Mouse (Mus musculus) testis, adult 2 months (tissue): Measurements from ENCODE around the gene Myo1g. TPM values are rescaled to one million over a fixed set of nuclear protein-coding genes. Genes with fewer than 3 reads are reported as not detected.

ENCODE experiments used
- H3K27ac ChIP-seq: fragments of 200-500 bp; 2 replicates; pipeline ENCODE4 v1.5.1; 2012; ENCODE audit warnings: low read depth, low read length; ENCODE audit not compliant: control insufficient read depth, insufficient read depth
- H3K27me3 ChIP-seq: fragments of 200-500 bp; 2 replicates; pipeline ENCODE4 v1.6.1; 2012; ENCODE audit warnings: mild to moderate bottlenecking, low read length, moderate library complexity; ENCODE audit not compliant: control insufficient read depth, insufficient read depth
- H3K36me3 ChIP-seq: fragments of 200-500 bp; 2 replicates; pipeline ENCODE4 v1.6.1; 2012; ENCODE audit warnings: mild to moderate bottlenecking, low read length; ENCODE audit not compliant: control insufficient read depth, insufficient read depth
- H3K4me1 ChIP-seq: fragments of 200-500 bp; 2 replicates; pipeline ENCODE4 v1.6.1; 2012; ENCODE audit warnings: low read length; ENCODE audit not compliant: control insufficient read depth, insufficient read depth
- H3K4me3 ChIP-seq: fragments of 200-500 bp; 2 replicates; pipeline ENCODE4 v1.5.1; 2012; ENCODE audit warnings: low read depth, mild to moderate bottlenecking, low read length, moderate library complexity, mixed read lengths; ENCODE audit not compliant: control insufficient read depth
- CTCF ChIP-seq: fragments of 200-500 bp; IDR thresholded peaks from 2 replicates; pipeline ENCODE4 v1.5.1; 2012; ENCODE audit warnings: low read depth, mild to moderate bottlenecking, inconsistent platforms, low read length, moderate library complexity; ENCODE audit not compliant: control insufficient read depth, insufficient read depth, insufficient replicate concordance
- POLR2A ChIP-seq: fragments of 200-500 bp; IDR thresholded peaks from 2 replicates; pipeline ENCODE4 v1.6.1; 2012; ENCODE audit warnings: low read depth, mild to moderate bottlenecking, inconsistent platforms, low read length, moderate library complexity; ENCODE audit not compliant: control insufficient read depth
- polyA plus RNA-seq: library from polyadenylated mRNA; depleted of rRNA; stranded (reverse); fragments of >200 nt; gene quantifications from 2 replicates; pipeline ENCODE4 v1.2.3, GENCODE M21; 2012

Gene Myo1g
- polyA plus RNA-seq, 1 experiment, result 0.31 TPM

DNA sequence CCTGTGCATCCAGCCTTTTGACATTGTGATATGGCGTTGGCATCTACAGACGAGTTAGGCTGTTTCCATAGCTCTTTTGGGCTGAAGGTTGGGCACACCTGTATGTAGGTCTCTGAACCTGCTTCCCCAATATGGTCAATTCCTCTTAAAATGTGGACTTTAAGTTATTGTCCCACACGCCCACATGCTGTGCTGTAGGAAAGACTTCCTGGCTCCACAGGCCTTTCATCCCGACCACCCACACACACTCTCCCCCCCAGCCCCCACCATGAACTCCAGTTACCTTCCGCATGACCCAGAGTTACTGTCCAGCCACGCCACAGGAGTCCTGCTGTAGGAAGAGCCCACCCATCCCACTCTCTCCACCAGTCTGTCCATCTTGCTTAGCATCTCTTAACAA lies 33.8 kb downstream of the Myo1g start:
- no peak for TF ChIP-seq CTCF
- TF ChIP-seq POLR2A, result no peak
- no peak overlapping the region for H3K27ac ChIP-seq
- no peaks in the 10 kb centered on the region for H3K36me3 ChIP-seq

DNA sequence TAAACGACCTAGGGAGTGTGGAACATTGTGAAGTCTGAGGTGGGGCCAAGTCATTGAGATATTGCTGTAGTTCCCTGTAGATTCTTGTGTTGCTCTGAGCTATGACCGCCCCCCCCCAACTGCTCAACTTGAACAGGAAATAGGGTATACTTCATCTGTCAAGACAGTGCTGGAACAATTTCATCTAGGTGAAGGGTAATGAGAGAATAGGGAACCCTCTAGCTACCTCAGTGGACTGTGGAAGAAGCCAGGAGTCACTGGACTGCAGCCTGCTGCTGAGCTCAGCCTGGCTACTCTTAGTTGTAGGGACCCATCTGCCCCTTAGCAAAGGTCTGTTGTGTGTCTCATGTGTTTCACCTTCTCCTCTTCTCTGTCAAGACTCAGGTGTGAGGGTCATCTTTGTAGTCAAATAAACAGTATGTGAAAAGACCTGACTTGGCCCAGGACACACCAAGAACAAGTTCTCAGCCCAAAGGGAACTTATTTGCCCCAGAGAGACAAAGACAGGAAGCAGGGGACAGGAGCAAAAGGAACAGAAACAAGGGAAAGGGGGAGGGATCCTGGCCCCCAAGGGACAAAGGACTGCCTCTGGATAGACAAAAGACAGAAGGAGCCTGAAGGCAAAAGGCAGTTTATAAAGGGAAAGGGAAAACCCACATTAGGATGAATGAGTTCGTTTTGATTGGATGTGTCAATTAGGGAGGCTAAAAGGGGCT lies 36.4 kb downstream of the Myo1g start:
- Histone ChIP-seq H3K27me3 (no peaks in the 10 kb centered on the region), H3K36me3 (no peaks in the 10 kb centered on the region), H3K27ac (no peak overlapping the region), H3K4me3 (no peak overlapping the region), H3K4me1 (peaks cover 3% of the 10 kb centered on the region; the same call in 1 of the 2 replicates)
- TF ChIP-seq POLR2A (no peak), CTCF (no peak)

More for the DNA sequence above, 33.8 kb downstream of the Myo1g start:
- peaks cover 3% of the 10 kb centered on the region; the same call in 1 of the 2 replicates for H3K4me1 ChIP-seq
- H3K4me3 ChIP-seq, result no peak overlapping the region
- no peaks in the 10 kb centered on the region for H3K27me3 ChIP-seq

DNA sequence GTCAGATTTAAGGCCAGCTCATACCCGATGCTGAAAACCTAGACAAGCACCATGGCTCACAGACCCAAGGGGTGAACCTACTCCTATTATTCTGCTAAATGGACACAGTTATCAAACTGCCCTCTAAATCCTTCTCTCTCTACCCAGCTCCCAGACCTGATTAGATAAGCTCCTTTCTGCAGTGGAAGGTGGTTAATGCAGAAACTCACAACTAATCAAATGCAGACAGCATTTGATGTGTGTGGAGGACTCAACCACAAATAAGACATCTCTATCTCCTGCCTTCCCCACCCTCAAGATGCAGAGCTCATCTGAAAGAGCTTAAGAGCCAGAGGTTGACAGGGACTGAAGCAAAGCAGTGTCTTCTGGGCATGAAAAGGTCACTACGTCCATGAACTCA lies 37.7 kb downstream of the Myo1g start:
- TF ChIP-seq POLR2A, result no peak
- TF ChIP-seq CTCF, result no peak
- Histone ChIP-seq H3K27ac (no peak overlapping the region), H3K4me3 (no peak overlapping the region), H3K4me1 (peaks cover 3% of the 10 kb centered on the region; the same call in 1 of the 2 replicates), H3K36me3 (no peaks in the 10 kb centered on the region), H3K27me3 (no peaks in the 10 kb centered on the region)

DNA sequence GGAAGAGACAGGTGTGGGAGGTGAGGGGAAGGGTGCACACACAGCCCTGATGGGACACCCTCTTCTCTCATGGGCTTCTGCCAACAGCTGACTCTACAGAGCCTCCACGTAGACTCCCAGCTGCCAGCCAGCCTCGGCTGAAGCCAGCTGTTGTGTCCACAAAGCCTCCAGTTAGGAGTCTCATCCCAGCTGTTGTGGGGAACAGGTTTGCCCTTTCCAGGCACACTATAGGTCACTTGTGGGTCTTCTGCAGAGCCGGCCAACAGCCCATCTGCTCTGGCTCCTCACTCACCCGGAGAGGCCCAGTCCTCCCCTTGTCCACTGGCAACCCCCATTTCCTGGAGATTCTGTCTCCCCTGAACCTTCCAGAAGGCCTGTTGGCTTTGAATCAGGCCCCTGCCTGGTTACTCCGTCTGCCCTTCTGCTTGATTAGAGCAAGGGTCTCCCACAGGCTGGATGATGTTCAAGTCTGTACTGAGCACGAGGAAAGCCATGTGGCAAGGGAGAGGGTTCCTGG lies 39.0 kb downstream of the Myo1g start:
- Histone ChIP-seq H3K27ac (no peak overlapping the region), H3K4me3 (no peak overlapping the region), H3K36me3 (no peaks in the 10 kb centered on the region), H3K4me1 (peaks cover 3% of the 10 kb centered on the region; the same call in 1 of the 2 replicates), H3K27me3 (no peaks in the 10 kb centered on the region)
- no peak for TF ChIP-seq CTCF
- no peak for TF ChIP-seq POLR2A

DNA sequence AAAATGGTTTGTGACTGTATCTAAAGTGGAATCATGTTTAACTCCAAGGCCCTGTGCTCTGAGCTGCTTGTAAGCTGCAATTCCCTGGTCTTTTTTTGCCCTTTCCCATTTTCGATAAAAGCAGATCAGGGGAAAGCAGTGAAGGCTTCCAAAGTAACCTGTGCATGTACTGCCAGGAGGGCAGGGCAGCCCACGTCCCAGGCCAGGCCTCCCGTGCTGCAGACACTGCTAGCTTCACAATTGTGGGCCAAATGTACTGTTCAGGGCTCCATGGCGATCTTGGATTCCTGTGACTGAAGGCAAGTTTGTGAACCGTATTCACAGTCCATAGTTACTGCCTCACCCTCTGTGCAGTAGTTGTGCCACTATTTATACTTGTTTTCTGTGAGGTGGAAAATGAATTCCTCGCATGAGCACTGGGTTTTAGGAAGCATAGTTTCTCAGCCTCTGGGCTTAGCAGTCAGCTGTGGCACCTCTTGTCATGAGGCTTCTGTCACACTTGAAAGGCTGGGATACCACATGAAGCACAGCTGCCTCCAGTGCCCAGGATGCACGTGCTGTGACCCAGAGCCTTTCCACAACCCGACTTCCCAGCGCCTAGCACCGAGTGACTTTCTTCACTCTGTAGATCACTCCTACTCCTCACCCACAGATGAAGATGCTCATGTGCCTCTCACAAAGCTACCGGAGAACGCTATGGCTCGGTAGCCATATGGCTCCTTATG lies 39.9 kb downstream of the Myo1g start:
- Histone ChIP-seq H3K36me3 (no peaks in the 10 kb centered on the region), H3K27ac (no peak overlapping the region), H3K4me1 (peaks cover 3% of the 10 kb centered on the region; the same call in 1 of the 2 replicates), H3K4me3 (no peak overlapping the region), H3K27me3 (no peaks in the 10 kb centered on the region)
- no peak for TF ChIP-seq POLR2A

DNA sequence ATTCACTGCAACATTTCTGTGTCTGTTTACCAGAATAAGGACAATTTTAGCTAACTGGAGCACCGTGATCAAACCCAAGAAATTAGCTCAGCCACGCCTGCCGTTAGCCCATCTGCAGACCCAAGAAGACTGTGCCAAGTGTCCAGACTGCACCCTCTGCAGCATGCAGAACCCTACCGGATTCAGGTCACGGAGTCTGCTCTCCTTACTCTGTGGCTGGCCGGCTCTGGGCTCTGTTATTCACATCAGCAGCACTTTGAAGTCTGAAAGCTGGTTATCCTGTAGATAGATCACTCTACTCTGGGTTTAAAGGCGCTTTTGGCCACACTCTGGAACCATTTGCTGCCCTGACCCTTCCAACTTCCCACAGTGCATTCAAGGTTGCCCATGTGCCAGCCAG lies 40.6 kb downstream of the Myo1g start:
- no peaks in the 10 kb centered on the region for H3K27me3 ChIP-seq
- H3K4me1 ChIP-seq, result peaks cover under 1% of the 10 kb centered on the region; the same call in 1 of the 2 replicates
- H3K36me3 ChIP-seq, result no peaks in the 10 kb centered on the region
- no peak overlapping the region for H3K27ac ChIP-seq
- TF ChIP-seq CTCF (no peak), POLR2A (no peak)
- H3K4me3 ChIP-seq, result no peak overlapping the region

DNA sequence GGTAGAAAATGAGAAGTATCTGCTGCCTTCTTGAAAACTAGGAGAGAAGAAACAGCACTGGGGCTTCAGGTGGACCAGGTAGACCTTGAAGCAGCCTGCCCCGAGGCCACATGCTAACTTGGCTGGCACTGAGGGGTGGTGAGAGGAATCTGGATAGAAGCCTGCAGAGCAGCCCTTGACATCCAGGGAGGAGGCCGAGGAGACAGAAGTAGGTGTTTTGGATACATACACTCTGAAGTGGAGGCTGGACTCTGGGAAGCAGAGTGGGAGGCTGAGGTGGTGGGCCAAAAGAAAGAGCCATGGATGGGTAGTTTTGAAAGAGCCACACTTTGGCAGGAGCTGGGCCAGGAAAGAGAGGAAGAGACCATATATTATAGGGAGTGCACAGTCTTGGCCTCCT lies 41.5 kb downstream of the Myo1g start:
- H3K27ac ChIP-seq, result no peak overlapping the region
- TF ChIP-seq CTCF, result no peak
- no peak for TF ChIP-seq POLR2A
- H3K4me3 ChIP-seq, result no peak overlapping the region
- H3K27me3 ChIP-seq, result no peaks in the 10 kb centered on the region
- no peaks in the 10 kb centered on the region for H3K36me3 ChIP-seq
- peaks cover 2% of the 10 kb centered on the region for H3K4me1 ChIP-seq
